Mouse (Mus musculus): ENCODE results near the gene Rab11a.

GRCm38 (mm10) chr9:64747735-64748134 is 10.2 kb upstream of the Rab11a start:
- TF ChIP-seq GATA1 (IDR thresholded peaks at IDR 0.05; ENCODE audit: borderline replicate concordance, low read length) = no peak
- TF ChIP-seq FLI1 (IDR thresholded peaks at IDR 0.05; ENCODE audit: low read length) = no peak

Measured in megakaryocyte, embryonic 14.5 days (primary cell).